Mouse (Mus musculus): ENCODE data around the gene Pik3r5. TPM values are rescaled to one million over a fixed set of nuclear protein-coding genes. Genes with fewer than 3 reads are reported as not detected.

Gene Pik3r5
- total and polyA plus RNA-seq, 3 experiments, result 3.5 to 9.4 (median 5.7) TPM

- TF ChIP-seq MEF2A (IDR thresholded peaks at IDR 0.05; ENCODE audit: borderline replicate concordance, low read depth, low read length), result peak; percentile 93
- TF ChIP-seq MAX (IDR thresholded peaks at IDR 0.05; ENCODE audit: low read length), result peak; percentile 71
- peak; percentile 37; the same call in 1 of the 2 replicates for TF ChIP-seq MYC (IDR thresholded peaks at IDR 0.05; ENCODE audit: low read depth, low read length)
- TF ChIP-seq RCOR1 (conservative IDR thresholded peaks at IDR 0.05; ENCODE audit: low read depth, low read length), result 0 out of 2 replicates have a peak, but pooled peaks have one; percentile 30
- no peak for TF ChIP-seq E2F4 (IDR thresholded peaks at IDR 0.05; ENCODE audit: insufficient replicate concordance, low read depth, low read length)
- no peak for TF ChIP-seq USF2 (conservative IDR thresholded peaks at IDR 0.05; ENCODE audit: low read depth, low read length)
- TF ChIP-seq ELF1 (IDR thresholded peaks at IDR 0.05; ENCODE audit: low read depth, low read length), result peak; percentile 54; the same call in 1 of the 2 replicates
Observed at GRCm38 (mm10) chr11:68451282-68451735, 19.4 kb downstream of the Pik3r5 start (continued).

- H3K4me2 ChIP-seq (ENCODE audit: insufficient read depth, low read depth, poor library complexity, severe bottlenecking), result peak overlapping the region; percentile 78
- dilution Hi-C loops (cut with MboI; ENCODE audit: extremely low pct_ligation_motif_present, extremely low pct_unique_long_range_greater_than_20kb, low sequenced_read_pairs), result no loop called here
- H3K27me3 ChIP-seq (replicated peaks), result no peaks in the 10 kb centered on the region
- H3K9ac ChIP-seq (ENCODE audit: insufficient read depth, low read depth), result peak overlapping the region; percentile 12; the same call in 1 of the 2 replicates
- peak overlapping the region; percentile 76 for H3K27ac ChIP-seq (ENCODE audit: insufficient read depth, low read depth)
- peaks cover 0 to 36% of the 10 kb centered on the region in 2 experiments for H3K36me3 ChIP-seq (replicated peaks in 1 of 2; ENCODE audit: control insufficient read depth in 1 of 2, insufficient read depth in 1 of 2, low read length in 1 of 2)
- peak overlapping the region in 1 of 3 experiments; percentile 4 for H3K4me3 ChIP-seq (replicated peaks in 1 of 3; ENCODE audit: low read depth in 2 of 3, low read length in 2 of 3, poor library complexity in 1 of 3)
- no peaks in the 10 kb centered on the region for H3K79me2 ChIP-seq (replicated peaks; ENCODE audit: control insufficient read depth, extremely low read depth, insufficient read depth, poor library complexity, severe bottlenecking)
- H3K4me1 ChIP-seq (ENCODE audit: control insufficient read depth in 1 of 2, insufficient read depth in 2 of 2), result peaks cover 37 to 59% of the 10 kb centered on the region in 2 experiments
- in situ Hi-C loops (cut with MboI; ENCODE audit: low pct_ligation_motif_present, low pct_unique_long_range_greater_than_20kb, low sequenced_read_pairs), result no loop called here
- peak; percentile 43 for DNase-seq (ENCODE audit: extremely low read depth)
- peaks cover 22% of the 10 kb centered on the region for H3K9me3 ChIP-seq (replicated peaks; ENCODE audit: low read length)
- TF ChIP-seq BHLHE40 (IDR thresholded peaks at IDR 0.05; ENCODE audit: low read depth, low read length), result 0 out of 2 replicates have a peak, but pooled peaks have one; percentile 17
- TF ChIP-seq ZNF384 (IDR thresholded peaks at IDR 0.05; ENCODE audit: low read depth, low read length), result no peak
- peak; percentile 11; the same call in 1 of the 2 replicates for TF ChIP-seq MYC (IDR thresholded peaks at IDR 0.05; ENCODE audit: low read depth, low read length)
- TF ChIP-seq TCF12 (IDR thresholded peaks at IDR 0.05; ENCODE audit: low read depth, low read length), result 0 out of 2 replicates have a peak, but pooled peaks have one; percentile 4
- TF ChIP-seq MAZ (IDR thresholded peaks at IDR 0.05; ENCODE audit: low read depth, low read length), result no peak
- 0 out of 2 replicates have a peak, but pooled peaks have one; percentile 13 for TF ChIP-seq JUN (IDR thresholded peaks at IDR 0.05; ENCODE audit: insufficient read depth, low read depth, low read length)
- no peak for TF ChIP-seq PAX5 (IDR thresholded peaks at IDR 0.05; ENCODE audit: low read length)
- TF ChIP-seq EP300 (IDR thresholded peaks at IDR 0.05; ENCODE audit: low read length), result peak; percentile 46; the same call in 1 of the 2 replicates
Observed at GRCm38 (mm10) chr11:68451747-68452405, 20.0 kb downstream of the Pik3r5 start.

- Histone ChIP-seq H3K9ac (ENCODE audit: insufficient read depth, low read depth) (no peak overlapping the region), H3K27ac (ENCODE audit: insufficient read depth, low read depth) (no peak overlapping the region), H3K4me3 (replicated peaks in 1 of 3; ENCODE audit: low read depth in 2 of 3, low read length in 2 of 3, poor library complexity in 1 of 3) (no peak overlapping the region), H3K4me1 (ENCODE audit: control insufficient read depth in 1 of 2, insufficient read depth in 2 of 2) (peaks cover 35 to 59% of the 10 kb centered on the region in 2 experiments), H3K9me3 (replicated peaks; ENCODE audit: low read length) (peaks cover 22% of the 10 kb centered on the region), H3K4me2 (ENCODE audit: insufficient read depth, low read depth, poor library complexity, severe bottlenecking) (no peak overlapping the region), H3K27me3 (replicated peaks) (no peaks in the 10 kb centered on the region), H3K79me2 (replicated peaks; ENCODE audit: control insufficient read depth, extremely low read depth, insufficient read depth, poor library complexity, severe bottlenecking) (no peaks in the 10 kb centered on the region), H3K36me3 (replicated peaks in 1 of 2; ENCODE audit: control insufficient read depth in 1 of 2, insufficient read depth in 1 of 2, low read length in 1 of 2) (peaks cover 0 to 34% of the 10 kb centered on the region in 2 experiments)
- DNase-seq (ENCODE audit: extremely low read depth), result peak; percentile 89
- in situ Hi-C loops (cut with MboI; ENCODE audit: low pct_ligation_motif_present, low pct_unique_long_range_greater_than_20kb, low sequenced_read_pairs) (no loop called here), dilution Hi-C loops (cut with MboI; ENCODE audit: extremely low pct_ligation_motif_present, extremely low pct_unique_long_range_greater_than_20kb, low sequenced_read_pairs) (no loop called here)
- TF ChIP-seq CHD2 (IDR thresholded peaks at IDR 0.05; ENCODE audit: low read length) (peak; percentile 81), BHLHE40 (IDR thresholded peaks at IDR 0.05; ENCODE audit: low read depth, low read length) (peak; percentile 94), RAD21 (IDR thresholded peaks at IDR 0.05; ENCODE audit: low read depth, low read length) (no peak; the same call in none of the 2 replicates), ZMIZ1 (IDR thresholded peaks at IDR 0.05; ENCODE audit: low read depth, low read length) (no peak), CHD1 (IDR thresholded peaks at IDR 0.05; ENCODE audit: low read depth, low read length) (no peak), HCFC1 (IDR thresholded peaks at IDR 0.05; ENCODE audit: low read depth, low read length) (peak; percentile 13; the same call in 1 of the 2 replicates), CTCF (conservative IDR thresholded peaks at IDR 0.05 in 1 of 2, IDR thresholded peaks at IDR 0.05 in 1 of 2; ENCODE audit: low read depth in 2 of 2, low read length in 2 of 2) (no peak), ZKSCAN1 (IDR thresholded peaks at IDR 0.05; ENCODE audit: borderline replicate concordance, low read depth, low read length) (peak; percentile 30; the same call in 1 of the 2 replicates), TBP (conservative IDR thresholded peaks at IDR 0.05; ENCODE audit: low read depth, low read length) (0 out of 2 replicates have a peak, but pooled peaks have one; percentile 29), ZC3H11A (IDR thresholded peaks at IDR 0.05; ENCODE audit: low read depth, low read length) (no peak), GABPA (IDR thresholded peaks at IDR 0.05; ENCODE audit: insufficient replicate concordance, low read depth, low read length) (no peak), MAFK (IDR thresholded peaks at IDR 0.05; ENCODE audit: insufficient replicate concordance, low read length) (peak; percentile 76), SIN3A (IDR thresholded peaks at IDR 0.05; ENCODE audit: low read length) (peak; percentile 66; the same call in 1 of the 2 replicates), NELFE (IDR thresholded peaks at IDR 0.05; ENCODE audit: low read depth, low read length) (no peak), ETS1 (conservative IDR thresholded peaks at IDR 0.05; ENCODE audit: low read depth, low read length) (peak; percentile 95), JUN (IDR thresholded peaks at IDR 0.05; ENCODE audit: insufficient read depth, low read depth, low read length) (peak; percentile 91), POLR2A (IDR thresholded peaks at IDR 0.05; ENCODE audit: low read depth, low read length) (no peak)
Observed at GRCm38 (mm10) chr11:68452740-68453139, 20.8 kb downstream of the Pik3r5 start.

Data from CH12.LX (cell line).